Mouse (Mus musculus): ENCODE data around the gene Pfdn6. TPM values are rescaled to one million over a fixed set of nuclear protein-coding genes. Genes with fewer than 3 reads are reported as not detected.
A peak's percentile ranks its signal among the peaks of the same experiment; 100 is the strongest.

The Pfdn6 gene
- polyA plus RNA-seq, 1 experiment: 26.2 TPM

DNA sequence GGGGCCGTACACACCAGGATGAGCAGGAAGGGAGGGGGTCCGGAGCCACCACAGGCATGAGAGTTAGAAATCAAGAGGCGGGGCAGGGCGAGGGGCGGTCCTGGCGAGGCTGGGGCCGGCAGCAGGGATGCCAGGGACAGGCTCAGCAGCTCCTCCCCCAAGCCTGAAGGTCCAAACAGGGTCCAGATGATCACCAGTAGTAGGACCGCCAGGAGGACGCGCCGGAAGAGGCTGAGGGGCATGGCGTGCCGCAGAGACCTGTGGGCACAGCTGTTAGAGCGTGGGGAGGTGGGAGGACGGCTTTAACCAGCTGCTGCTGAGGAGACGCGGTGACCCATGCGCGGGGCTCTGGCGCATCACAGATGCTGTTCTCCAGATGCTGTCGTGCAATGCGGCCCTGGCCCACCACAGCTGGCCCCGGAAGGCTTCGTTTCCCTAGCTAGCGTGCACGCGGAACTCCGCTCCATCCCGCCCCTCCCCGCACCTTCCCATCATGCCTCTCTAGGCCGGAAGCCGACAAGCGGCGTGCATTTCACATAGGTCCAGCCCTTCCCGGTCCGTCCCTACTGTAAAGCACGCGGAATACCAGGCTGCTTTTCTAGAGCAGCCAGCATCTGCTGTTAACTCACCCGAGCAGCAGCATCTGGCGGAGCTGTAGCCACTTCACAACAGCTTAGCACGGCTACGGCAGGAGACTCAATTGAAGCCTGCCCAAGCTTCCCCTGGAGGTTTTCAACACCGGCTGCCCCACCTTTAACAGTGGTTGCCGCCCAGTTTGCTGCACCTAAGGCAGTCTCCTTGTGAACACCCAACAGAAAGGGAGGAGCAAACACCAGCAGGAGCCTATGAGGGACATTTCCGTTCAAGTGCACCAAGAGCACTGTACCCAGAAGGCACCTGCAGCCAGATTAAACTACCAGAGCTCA lies 11.1 kb upstream of the Pfdn6 start, which contains the start of gene B3galt4:
B3galt4 (minus strand) TSS at position 468 of the 926 bp plus-strand sequence.
- 1% methylated on average over 45 of the region's 45 CpGs for WGBS
- H3K4me3 ChIP-seq (replicated peaks; ENCODE audit: extremely low read depth, low read depth, low read length): peak within 1 kb of the TSS; percentile 88
- TF ChIP-seq CTCF (IDR thresholded peaks at IDR 0.05; ENCODE audit: insufficient read depth, low read length): no peak
- TF ChIP-seq POLR2A (IDR thresholded peaks at IDR 0.05; ENCODE audit: borderline replicate concordance, extremely low read depth, low read depth, low read length): peak; percentile 60; the same call in 1 of the 2 replicates
- H3K4me1 ChIP-seq (ENCODE audit: control insufficient read depth, insufficient read depth, low read length): peaks cover 17% of the 10 kb centered on the region
- DNase-seq: peak; percentile 63

DNA sequence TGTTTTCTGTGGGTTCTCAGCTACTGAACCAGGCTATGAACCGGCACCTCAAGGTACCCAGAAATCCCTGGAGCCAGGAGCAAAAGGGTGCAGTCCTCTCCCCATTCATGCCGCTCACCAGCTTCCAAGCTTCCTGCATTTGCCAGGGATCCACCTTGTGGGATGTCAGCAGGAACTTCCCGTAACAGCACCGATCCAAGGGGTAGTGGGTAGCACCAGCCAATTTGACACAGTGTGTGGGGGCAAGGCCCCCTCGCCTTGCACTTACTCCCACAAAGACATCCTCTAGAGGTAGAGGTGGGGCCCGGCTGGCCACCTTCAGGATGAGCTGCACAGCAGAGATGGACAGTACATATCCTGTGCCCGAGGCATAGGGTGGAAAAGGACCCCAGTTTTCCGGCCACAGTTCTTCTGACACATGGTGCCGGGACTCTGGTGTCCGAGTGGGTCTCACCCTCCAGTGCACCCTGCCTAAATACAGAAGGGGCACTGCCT lies 10.0 kb upstream of the Pfdn6 start:
- no peak for DNase-seq
- no peak overlapping the region for H3K4me3 ChIP-seq (replicated peaks; ENCODE audit: extremely low read depth, low read depth, low read length)
- peaks cover 17% of the 10 kb centered on the region; the same call in 1 of the 2 replicates for H3K4me1 ChIP-seq (ENCODE audit: control insufficient read depth, insufficient read depth, low read length)
- no peak for TF ChIP-seq CTCF (IDR thresholded peaks at IDR 0.05; ENCODE audit: insufficient read depth, low read length)
- WGBS: 68% methylated on average over 10 of the region's 10 CpGs

DNA sequence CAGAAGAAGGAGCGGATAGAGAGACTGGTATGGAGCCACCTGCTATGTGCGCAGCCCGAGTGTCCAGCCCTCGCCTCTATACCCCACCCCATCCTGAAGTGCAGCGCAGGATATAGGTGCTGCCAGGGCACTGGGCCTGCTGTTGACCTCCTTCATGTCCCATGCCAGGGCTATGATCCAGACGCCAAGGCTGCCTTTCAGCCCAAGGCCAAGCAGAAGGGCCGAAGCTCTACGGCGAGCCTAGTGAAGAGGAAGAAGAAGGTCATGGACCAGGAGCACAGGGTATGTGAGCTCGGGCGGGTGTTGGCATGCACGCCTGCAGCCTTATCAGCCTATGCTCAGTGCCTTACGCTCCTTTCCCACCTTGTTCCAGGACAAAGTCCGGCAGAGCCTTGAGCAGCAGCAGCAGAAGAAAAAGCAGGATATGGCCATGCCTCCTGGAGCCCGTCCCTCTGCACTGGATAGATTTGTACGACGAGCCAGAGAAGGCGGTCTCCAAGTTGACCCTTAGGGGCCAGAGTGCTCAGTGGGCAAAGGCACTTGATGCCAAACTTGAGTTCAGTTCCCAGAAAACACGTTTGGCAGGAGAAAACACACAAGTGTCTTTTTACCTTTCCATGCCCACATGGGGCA lies 8.9 kb upstream of the Pfdn6 start:
- no peak overlapping the region for H3K4me3 ChIP-seq (replicated peaks; ENCODE audit: extremely low read depth, low read depth, low read length)
- peaks cover 11% of the 10 kb centered on the region; the same call in 1 of the 2 replicates for H3K4me1 ChIP-seq (ENCODE audit: control insufficient read depth, insufficient read depth, low read length)
- no peak for DNase-seq
- 85% methylated on average over 19 of the region's 19 CpGs for WGBS
- TF ChIP-seq POLR2A (IDR thresholded peaks at IDR 0.05; ENCODE audit: borderline replicate concordance, extremely low read depth, low read depth, low read length) (no peak), CTCF (IDR thresholded peaks at IDR 0.05; ENCODE audit: insufficient read depth, low read length) (no peak)

DNA sequence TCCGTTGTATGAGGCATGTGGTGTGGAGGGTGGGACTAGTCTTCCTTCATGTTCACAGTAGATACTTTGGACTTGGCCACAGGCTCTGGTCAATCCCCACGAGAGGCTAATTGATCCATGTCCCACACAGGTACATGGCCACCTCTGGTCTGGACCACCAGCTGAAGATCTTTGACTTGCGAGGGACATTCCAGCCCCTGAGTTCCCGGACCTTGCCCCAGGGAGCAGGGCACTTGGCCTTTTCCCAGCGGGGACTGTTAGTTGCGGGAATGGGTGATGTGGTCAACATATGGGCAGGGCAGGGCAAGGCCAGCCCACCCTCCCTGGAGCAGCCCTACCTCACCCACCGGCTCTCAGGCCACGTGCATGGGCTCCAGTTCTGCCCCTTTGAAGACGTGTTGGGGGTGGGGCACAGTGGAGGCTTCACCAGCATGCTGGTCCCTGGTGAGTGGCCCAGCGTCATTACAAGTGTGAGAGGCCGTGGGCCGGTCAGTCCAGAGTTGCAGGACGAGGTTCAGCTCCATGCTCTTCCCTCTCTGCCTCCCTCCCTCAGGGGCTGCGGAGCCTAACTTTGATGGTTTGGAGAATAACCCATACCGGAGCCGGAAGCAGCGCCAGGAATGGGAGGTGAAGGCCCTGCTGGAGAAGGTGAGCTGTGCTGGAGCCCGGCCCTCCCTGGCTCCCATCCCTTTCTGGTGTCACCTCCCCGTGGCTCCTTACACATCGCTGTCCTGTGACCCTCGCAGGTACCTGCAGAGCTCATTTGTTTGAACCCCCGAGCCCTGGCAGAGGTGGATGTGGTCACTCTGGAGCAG lies 8.2 kb upstream of the Pfdn6 start:
- no peak overlapping the region for H3K4me3 ChIP-seq (replicated peaks; ENCODE audit: extremely low read depth, low read depth, low read length)
- no peak for DNase-seq
- H3K4me1 ChIP-seq (ENCODE audit: control insufficient read depth, insufficient read depth, low read length): peaks cover 11% of the 10 kb centered on the region; the same call in 1 of the 2 replicates
- WGBS: 86% methylated on average over 22 of the region's 22 CpGs
- no peak for TF ChIP-seq POLR2A (IDR thresholded peaks at IDR 0.05; ENCODE audit: borderline replicate concordance, extremely low read depth, low read depth, low read length)
- no peak for TF ChIP-seq CTCF (IDR thresholded peaks at IDR 0.05; ENCODE audit: insufficient read depth, low read length)

DNA sequence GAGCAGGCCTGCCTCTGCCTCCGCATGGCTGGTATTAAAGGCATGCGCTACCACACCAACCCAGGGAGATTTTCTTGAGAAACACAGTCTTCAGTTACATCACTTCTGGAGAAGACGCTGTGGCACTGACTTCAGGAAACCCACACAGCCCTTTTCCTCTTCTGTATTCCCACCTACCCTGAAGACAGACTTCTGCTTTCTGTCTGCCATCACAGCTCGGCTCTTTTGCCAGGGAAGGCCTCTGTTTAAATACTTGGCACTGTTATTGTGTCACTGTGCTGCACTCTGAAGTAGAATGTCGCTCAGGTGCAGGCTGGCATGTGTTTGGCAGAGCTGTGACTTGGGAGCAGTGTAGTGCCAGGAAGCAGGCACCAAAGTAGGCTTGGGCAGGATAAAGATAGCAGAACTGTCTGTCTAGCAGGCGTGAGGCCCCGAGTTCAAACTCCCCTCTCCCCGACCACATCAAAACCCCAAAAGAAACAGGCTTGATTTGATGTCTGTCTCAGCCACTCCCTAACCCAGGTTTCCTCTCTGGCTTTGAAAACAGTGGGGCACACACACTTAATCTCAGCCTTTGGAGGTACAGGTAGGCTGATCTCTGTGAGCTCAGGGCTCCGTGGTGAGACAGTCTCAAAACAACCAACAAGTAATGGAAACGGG lies 7.4 kb upstream of the Pfdn6 start:
- 75% methylated on average over 10 of the region's 10 CpGs for WGBS
- DNase-seq: no peak
- peaks cover 11% of the 10 kb centered on the region; the same call in 1 of the 2 replicates for H3K4me1 ChIP-seq (ENCODE audit: control insufficient read depth, insufficient read depth, low read length)
- no peak overlapping the region for H3K4me3 ChIP-seq (replicated peaks; ENCODE audit: extremely low read depth, low read depth, low read length)
- TF ChIP-seq CTCF (IDR thresholded peaks at IDR 0.05; ENCODE audit: insufficient read depth, low read length): no peak
- TF ChIP-seq POLR2A (IDR thresholded peaks at IDR 0.05; ENCODE audit: borderline replicate concordance, extremely low read depth, low read depth, low read length): no peak

DNA sequence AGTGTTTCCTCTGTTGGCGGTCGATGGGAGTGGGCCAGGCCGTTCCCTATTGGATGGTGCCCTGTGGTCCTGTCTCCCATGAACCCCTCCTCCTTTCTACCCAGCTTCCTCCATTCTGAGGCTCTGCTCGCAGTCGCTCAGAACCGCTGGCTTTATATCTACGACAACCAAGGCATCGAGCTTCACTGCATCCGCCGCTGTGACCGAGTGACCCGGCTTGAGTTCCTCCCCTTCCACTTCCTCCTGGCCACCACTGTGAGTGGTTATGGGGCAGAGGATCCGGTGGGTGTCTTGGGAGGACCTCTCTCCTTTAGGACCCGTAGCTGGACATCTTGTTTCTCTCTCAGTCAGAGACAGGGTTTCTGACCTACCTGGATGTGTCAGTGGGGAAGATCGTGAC lies 3.3 kb upstream of the Pfdn6 start:
- no peak for TF ChIP-seq POLR2A (IDR thresholded peaks at IDR 0.05; ENCODE audit: borderline replicate concordance, extremely low read depth, low read depth, low read length)
- TF ChIP-seq CTCF (IDR thresholded peaks at IDR 0.05; ENCODE audit: insufficient read depth, low read length): no peak
- no peak for DNase-seq
- 88% methylated on average over 15 of the region's 15 CpGs for WGBS
- Histone ChIP-seq H3K4me1 (ENCODE audit: control insufficient read depth, insufficient read depth, low read length) (peaks cover 10% of the 10 kb centered on the region; the same call in 1 of the 2 replicates), H3K4me3 (replicated peaks; ENCODE audit: extremely low read depth, low read depth, low read length) (no peak overlapping the region)

DNA sequence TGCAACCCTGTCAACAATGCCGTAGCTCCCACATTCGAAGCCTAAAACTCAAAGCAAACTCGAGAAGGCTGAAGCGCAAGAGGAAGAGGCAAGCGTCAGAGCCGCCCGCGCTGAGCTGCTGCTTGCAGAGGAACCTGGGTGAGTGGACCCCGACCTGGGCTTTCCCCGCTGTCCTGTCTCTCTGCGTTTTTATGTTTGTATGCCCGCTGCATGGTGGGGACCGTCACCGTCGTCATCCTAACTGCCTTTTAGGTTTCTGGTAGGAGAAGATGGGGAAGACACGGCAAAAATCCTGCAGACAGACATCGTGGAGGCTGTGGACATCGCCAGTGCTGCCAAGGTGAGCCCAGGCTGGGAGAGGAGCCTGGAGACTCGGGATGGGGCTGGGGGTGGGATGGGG lies 1.2 kb upstream of the Pfdn6 start:
- peaks cover 10% of the 10 kb centered on the region; the same call in 1 of the 2 replicates for H3K4me1 ChIP-seq (ENCODE audit: control insufficient read depth, insufficient read depth, low read length)
- DNase-seq: no peak
- 47% methylated on average over 19 of the region's 19 CpGs for whole genome bisulfite sequencing
- H3K4me3 ChIP-seq (replicated peaks; ENCODE audit: extremely low read depth, low read depth, low read length): peak overlapping the region; percentile 3
- no peak for TF ChIP-seq CTCF (IDR thresholded peaks at IDR 0.05; ENCODE audit: insufficient read depth, low read length)
- no peak for TF ChIP-seq POLR2A (IDR thresholded peaks at IDR 0.05; ENCODE audit: borderline replicate concordance, extremely low read depth, low read depth, low read length)

DNA sequence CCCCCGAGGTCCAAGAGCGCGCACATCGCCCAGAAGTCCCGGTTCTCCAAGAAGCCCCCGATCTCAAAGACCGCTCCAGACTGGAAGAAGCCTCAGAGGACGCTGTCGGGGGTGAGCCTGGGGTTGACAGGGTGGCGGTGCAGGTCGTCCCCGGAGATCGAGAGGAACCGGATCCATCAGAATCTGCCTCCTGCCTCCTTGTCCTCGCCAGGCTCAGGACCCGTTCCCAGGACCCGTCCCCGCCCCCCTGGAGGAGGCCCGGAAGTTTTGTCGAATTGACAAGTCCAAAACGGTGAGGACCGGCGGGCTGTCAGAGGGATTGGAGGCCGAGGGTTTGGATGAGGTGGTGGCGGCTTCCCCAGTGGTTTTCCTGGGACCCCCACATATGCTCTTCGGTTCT lies 838 bp upstream of the Pfdn6 start:
- TF ChIP-seq POLR2A (IDR thresholded peaks at IDR 0.05; ENCODE audit: borderline replicate concordance, extremely low read depth, low read depth, low read length) (no peak), CTCF (IDR thresholded peaks at IDR 0.05; ENCODE audit: insufficient read depth, low read length) (no peak)
- peaks cover 10% of the 10 kb centered on the region; the same call in 1 of the 2 replicates for H3K4me1 ChIP-seq (ENCODE audit: control insufficient read depth, insufficient read depth, low read length)
- peak overlapping the region; percentile 82 for H3K4me3 ChIP-seq (replicated peaks; ENCODE audit: extremely low read depth, low read depth, low read length)
- no peak for DNase-seq
- WGBS: 2% methylated on average over 26 of the region's 26 CpGs
